Mouse (Mus musculus) C3H10T1/2 (cell line): Measurements from ENCODE around the gene Prpsap2. TPM values are rescaled to one million over a fixed set of nuclear protein-coding genes. Genes with fewer than 3 reads are reported as not detected.

ENCODE experiments used
- polyA plus RNA-seq, 2 experiments: library from polyadenylated mRNA; unstranded; fragments of >200 nt; fragmentation: generic; extraction: Trizol; gene quantifications; one replicate each; pipeline ENCODE4 v1.2.1; 2012; ENCODE audit warnings: missing spikeins in 2 of 2

Gene Prpsap2
- polyA plus RNA-seq, result 10 to 100 TPM in 1 of 2 experiments, 1 to 10 TPM in 1; 2.7 to 23.2 TPM

DNA sequence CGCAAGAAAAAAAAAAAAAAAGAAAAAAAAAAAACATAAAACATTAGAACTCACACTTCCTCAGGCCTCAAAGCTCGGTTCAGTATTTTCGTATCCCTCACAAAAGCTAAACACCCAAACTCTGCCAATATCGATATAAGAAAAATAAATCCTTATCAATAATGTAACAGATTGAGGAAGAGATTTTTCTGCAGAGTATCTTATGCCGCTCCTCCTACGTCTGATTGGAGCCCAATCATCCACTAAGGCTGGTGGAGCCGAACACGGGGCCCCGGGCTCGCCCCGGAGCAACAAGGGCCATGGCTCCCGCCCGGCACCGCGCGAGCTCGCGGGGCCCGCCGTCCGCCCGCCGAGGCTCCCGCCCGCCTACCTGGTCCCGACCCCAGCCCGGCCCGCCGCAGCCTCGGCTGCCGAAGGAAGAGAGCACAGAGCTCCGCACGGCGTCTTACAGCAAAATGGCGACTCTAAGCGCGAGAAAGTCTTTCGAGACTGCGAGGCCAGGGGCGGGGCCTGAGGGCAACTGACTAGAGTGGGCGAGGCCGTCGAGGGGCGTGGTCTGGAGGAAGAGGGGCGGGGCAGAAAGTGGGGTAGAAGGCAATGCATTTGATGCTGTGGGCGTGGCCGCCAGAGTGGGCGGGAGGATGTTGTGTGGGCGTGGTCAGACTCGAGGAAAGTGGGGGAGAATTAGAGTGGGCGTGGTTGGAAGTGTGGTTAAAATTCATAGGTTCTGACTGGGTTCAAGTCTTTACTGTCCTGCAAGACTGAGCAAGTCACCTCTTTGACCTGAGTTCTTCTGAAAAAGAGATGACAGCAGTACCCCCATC lies at the start of gene Prpsap2:
Gene Prpsap2 (minus strand): TSS at position 505 of the 824 bp plus-strand sequence.

DNA sequence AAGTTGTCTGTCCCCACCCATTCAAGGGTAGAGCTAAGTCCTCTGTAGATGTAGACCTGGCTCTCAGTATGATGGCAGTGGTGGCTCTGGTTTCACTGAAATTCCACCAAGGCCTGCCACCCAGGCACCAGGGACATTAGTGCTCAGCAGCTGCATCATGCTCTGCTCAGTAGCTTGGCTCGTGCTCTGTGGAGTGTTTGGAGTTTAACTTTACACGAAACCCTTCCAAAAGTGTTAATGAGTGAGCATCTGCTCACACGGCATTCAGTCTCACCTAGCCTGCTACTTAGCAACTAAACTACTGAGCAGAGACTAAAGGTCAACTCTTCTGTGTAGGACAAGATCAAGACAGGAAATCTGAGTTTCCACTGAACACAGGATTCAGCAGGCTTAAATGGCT lies 41.3 kb downstream of the Prpsap2 start, which contains the start of gene Slc5a10:
Gene Slc5a10 (minus strand): TSS at position 191 of the 400 bp plus-strand sequence.

DNA sequence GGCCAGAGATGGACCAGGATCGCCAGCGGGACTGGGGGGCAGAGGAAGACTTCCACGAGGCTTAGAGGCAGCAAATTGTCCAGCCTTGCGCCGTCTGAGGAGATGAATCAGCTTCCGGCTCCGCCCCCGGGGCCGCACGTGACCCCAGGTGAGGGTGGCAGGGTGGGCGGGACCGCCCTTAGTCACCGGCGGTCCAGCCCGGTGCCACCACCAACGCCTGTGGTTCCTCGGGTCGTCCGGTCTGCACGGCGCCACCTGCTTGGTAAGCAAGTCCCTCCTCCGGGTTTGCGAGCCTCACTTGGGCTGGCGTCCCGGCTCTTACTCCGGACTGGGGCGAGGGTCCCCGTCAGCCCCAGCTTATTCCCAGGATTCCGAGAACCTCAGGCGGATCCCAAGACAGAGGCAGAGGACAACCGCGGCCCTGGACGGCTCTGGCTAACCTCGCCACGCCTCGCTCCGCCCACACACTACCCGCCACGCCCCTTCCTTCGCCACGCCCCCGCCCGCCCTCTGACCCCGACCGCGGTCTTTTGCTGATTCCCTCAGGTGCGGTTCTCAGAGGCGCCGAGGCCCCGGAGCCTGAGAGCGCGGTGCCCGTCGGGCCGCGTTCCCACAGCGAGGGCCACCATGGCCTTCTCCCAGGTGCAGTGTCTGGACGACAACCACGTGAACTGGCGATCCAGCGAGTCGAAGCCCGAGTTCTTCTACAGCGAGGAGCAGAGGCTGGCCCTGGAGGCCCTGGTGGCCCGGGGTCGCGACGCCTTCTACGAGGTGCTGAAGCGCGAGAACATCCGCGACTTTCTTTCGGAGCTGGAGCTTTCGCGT lies 77.8 kb downstream of the Prpsap2 start, which contains the start of gene Fam83g:
Gene Fam83g (plus strand): TSS at position 185 of the 825 bp plus-strand sequence.

Other genes with a start within 250 kb of the Prpsap2 start
- gene Epn2, start 182.4 kb downstream of the Prpsap2 start, polyA plus RNA-seq, result 10 to 100 TPM in 1 of 2 experiments, 1 to 10 TPM in 1; 3.6 to 18.8 TPM
- under 1 TPM; 0.04 to 0.05 TPM for gene Grap, start 108.8 kb downstream of the Prpsap2 start, polyA plus RNA-seq
- under 1 TPM; 0.01 TPM for gene Fam83g, start 78.0 kb downstream of the Prpsap2 start, polyA plus RNA-seq
- not detected for gene Slc5a10, start 41.3 kb downstream of the Prpsap2 start, polyA plus RNA-seq
- gene Ulk2, start 93.0 kb upstream of the Prpsap2 start, polyA plus RNA-seq, result 10 to 100 TPM in 1 of 2 experiments, under 1 TPM in 1; 0.78 to 11.8 TPM
- gene Akap10, start 168.2 kb upstream of the Prpsap2 start, polyA plus RNA-seq, result 1 to 10 TPM in 1 of 2 experiments, under 1 TPM in 1; 0.68 to 7.1 TPM
- gene Specc1, start 194.7 kb upstream of the Prpsap2 start, polyA plus RNA-seq, result 10 to 100 TPM; 12.1 to 19.0 TPM